Mouse (Mus musculus) kidney, adult 2 months (tissue): Measurements from ENCODE around the gene Zdhhc19.

Experiments used
- CTCF ChIP-seq: fragments of 200-500 bp; conservative IDR thresholded peaks from 2 replicates; pipeline ENCODE4 v1.5.1; 2011; ENCODE audit warnings: low read depth, mild to moderate bottlenecking, control low read depth, low read length, moderate library complexity, mixed read lengths; ENCODE audit not compliant: insufficient read depth, insufficient read length
- POLR2A ChIP-seq: fragments of 200-500 bp; IDR thresholded peaks from one replicate; pipeline ENCODE4 v1.6.1; 2011; ENCODE audit warnings: low read depth, low read length, control low read depth

- no peak for TF ChIP-seq CTCF
- no peak for TF ChIP-seq POLR2A
Measured at GRCm38 (mm10) chr16:32464908-32465307, 31.2 kb upstream of the Zdhhc19 start.
